Mouse (Mus musculus) heart, embryonic 13.5 days (tissue): ENCODE results near the gene Ank2. TPM values are rescaled to one million over a fixed set of nuclear protein-coding genes. Genes with fewer than 3 reads are reported as not detected.

ENCODE experiments used
- ATAC-seq: fragments of 200-750 bp; cut with Nextera tagmentation; 2 replicates; pipeline ENCODE4 v1.8.0; 2017; ENCODE audit warnings: moderate TSS enrichment; ENCODE audit not compliant: insufficient number of reproducible peaks, low FRiP score, low TSS enrichment; ENCODE audit errors: extremely low read depth
- H3K27ac ChIP-seq: fragments of 300-500 bp; sonication (generic); replicated peaks from 2 replicates; pipeline ENCODE4 v1.5.1; 2015; ENCODE audit warnings: moderate library complexity, mild to moderate bottlenecking, inconsistent platforms
- H3K27me3 ChIP-seq: fragments of 300-500 bp; sonication (generic); replicated peaks from 2 replicates; pipeline ENCODE4 v1.6.1; 2015; ENCODE audit warnings: mild to moderate bottlenecking, inconsistent platforms
- H3K36me3 ChIP-seq: fragments of 300-500 bp; sonication (generic); 2 replicates; pipeline ENCODE4 v1.6.1; 2015; ENCODE audit warnings: mild to moderate bottlenecking, inconsistent platforms
- H3K4me1 ChIP-seq: fragments of 300-500 bp; sonication (generic); 2 replicates; pipeline ENCODE4 v1.6.1; 2015; ENCODE audit warnings: inconsistent platforms
- H3K4me2 ChIP-seq: fragments of 300-500 bp; sonication (generic); 2 replicates; pipeline ENCODE4 v1.6.1; 2015; ENCODE audit warnings: inconsistent platforms, mild to moderate bottlenecking, moderate library complexity
- H3K4me3 ChIP-seq: fragments of 300-500 bp; sonication (generic); 2 replicates; pipeline ENCODE4 v1.5.1; 2015; ENCODE audit warnings: moderate library complexity, mild to moderate bottlenecking, inconsistent platforms
- H3K9ac ChIP-seq: fragments of 300-500 bp; sonication (generic); 2 replicates; pipeline ENCODE4 v1.6.1; 2015; ENCODE audit warnings: inconsistent platforms, mild to moderate bottlenecking, moderate library complexity
- H3K9me3 ChIP-seq: fragments of 300-500 bp; sonication (generic); 2 replicates; pipeline ENCODE4 v1.6.1; 2016; ENCODE audit warnings: inconsistent platforms
- WGBS: fragments of 180-500 bp; shearing (Covaris S2); methylation state at CpG from one replicate; pipeline ENCODE4 v1.1.7; 2015; ENCODE audit warnings: mixed read lengths; 5-methylcytosine and 5-hydroxymethylcytosine counted together
- polyA plus RNA-seq: library from polyadenylated mRNA; unstranded; fragments of >200 nt; fragmentation: Nextera tagmentation; extraction: Ambion mirVana; gene quantifications from 2 replicates; pipeline ENCODE4 v1.2.1, GENCODE M21; 2015

Gene Ank2
- polyA plus RNA-seq, 1 experiment from 2014 or later = 27.6 TPM

- Histone ChIP-seq H3K36me3 (peaks cover 39% of the 10 kb centered on the region), H3K9me3 (no peaks in the 10 kb centered on the region), H3K9ac (no peak overlapping the region), H3K27me3 (no peaks in the 10 kb centered on the region), H3K4me3 (no peak overlapping the region), H3K4me2 (no peak overlapping the region), H3K27ac (no peak overlapping the region), H3K4me1 (peaks cover 10% of the 10 kb centered on the region)
- ATAC-seq = no peak
- 49% methylated on average over 8 of the region's 8 CpGs for WGBS
Measured at GRCm38 (mm10) chr3:127012525-127012924, 486.6 kb downstream of the Ank2 start.

GRCm38 (mm10) chr3:127005898-127006673 lies 493.1 kb downstream of the Ank2 start:
- no peak overlapping the region for H3K4me3 ChIP-seq
- ATAC-seq = no peak
- H3K27me3 ChIP-seq = no peaks in the 10 kb centered on the region
- H3K4me2 ChIP-seq = no peak overlapping the region
- no peak overlapping the region for H3K9ac ChIP-seq
- WGBS = 78% methylated on average over 9 of the region's 9 CpGs
- H3K27ac ChIP-seq = no peak overlapping the region
- H3K9me3 ChIP-seq = no peaks in the 10 kb centered on the region
- H3K4me1 ChIP-seq = no peaks in the 10 kb centered on the region
- H3K36me3 ChIP-seq = peaks cover 28% of the 10 kb centered on the region

- WGBS = 67% methylated on average over 9 of the region's 9 CpGs
- Histone ChIP-seq H3K27ac (no peak overlapping the region), H3K27me3 (no peaks in the 10 kb centered on the region), H3K9me3 (no peaks in the 10 kb centered on the region), H3K4me3 (no peak overlapping the region), H3K9ac (no peak overlapping the region), H3K4me1 (no peaks in the 10 kb centered on the region), H3K4me2 (no peak overlapping the region), H3K36me3 (peaks cover 20% of the 10 kb centered on the region)
- ATAC-seq = no peak
Measured at GRCm38 (mm10) chr3:127004860-127005633, 494.1 kb downstream of the Ank2 start.

- ATAC-seq = no peak
- H3K4me3 ChIP-seq = no peak overlapping the region
- no peaks in the 10 kb centered on the region for H3K27me3 ChIP-seq
- H3K36me3 ChIP-seq = peaks cover 14% of the 10 kb centered on the region
- H3K9me3 ChIP-seq = no peaks in the 10 kb centered on the region
- no peak overlapping the region for H3K9ac ChIP-seq
- H3K27ac ChIP-seq = no peak overlapping the region
- no peak overlapping the region for H3K4me2 ChIP-seq
- 87% methylated on average over 11 of the region's 11 CpGs for WGBS
- H3K4me1 ChIP-seq = no peaks in the 10 kb centered on the region
Measured at GRCm38 (mm10) chr3:127003946-127004345, 495.2 kb downstream of the Ank2 start.

- Histone ChIP-seq H3K27me3 (no peaks in the 10 kb centered on the region), H3K9ac (peak overlapping the region; percentile 45; the same call in 1 of the 2 replicates), H3K27ac (no peak overlapping the region), H3K9me3 (no peaks in the 10 kb centered on the region), H3K4me3 (peak overlapping the region; percentile 36), H3K4me2 (peak overlapping the region; percentile 64), H3K4me1 (peaks cover 15% of the 10 kb centered on the region), H3K36me3 (peaks cover 3% of the 10 kb centered on the region; the same call in 1 of the 2 replicates)
- 14% methylated on average over 8 of the region's 8 CpGs for WGBS
- no peak for ATAC-seq
Measured at GRCm38 (mm10) chr3:126998742-126999112, 500.4 kb downstream of the Ank2 start.

GRCm38 (mm10) chr3:126998008-126998741 lies 501.0 kb downstream of the Ank2 start:
- Histone ChIP-seq H3K9me3 (no peaks in the 10 kb centered on the region), H3K27ac (no peak overlapping the region; the same call in 1 of the 2 replicates), H3K27me3 (no peaks in the 10 kb centered on the region), H3K36me3 (no peaks in the 10 kb centered on the region), H3K4me3 (peak overlapping the region; percentile 36), H3K4me2 (peak overlapping the region; percentile 64), H3K4me1 (peaks cover 15% of the 10 kb centered on the region), H3K9ac (peak overlapping the region; percentile 45)
- WGBS = 25% methylated on average over 12 of the region's 12 CpGs
- ATAC-seq = peak; percentile 19; the same call in 1 of the 2 replicates

GRCm38 (mm10) chr3:126997391-126998007 lies 501.7 kb downstream of the Ank2 start:
- Histone ChIP-seq H3K9me3 (no peaks in the 10 kb centered on the region), H3K4me2 (peak overlapping the region; percentile 64), H3K9ac (peak overlapping the region; percentile 44; the same call in 1 of the 2 replicates), H3K4me3 (peak overlapping the region; percentile 36), H3K36me3 (no peaks in the 10 kb centered on the region), H3K27me3 (no peaks in the 10 kb centered on the region), H3K27ac (no peak overlapping the region), H3K4me1 (peaks cover 15% of the 10 kb centered on the region)
- ATAC-seq = no peak
- 19% methylated on average over 17 of the region's 17 CpGs for WGBS

GRCm38 (mm10) chr3:126996721-126997120 lies 502.4 kb downstream of the Ank2 start:
- no peak overlapping the region for H3K27ac ChIP-seq
- H3K4me2 ChIP-seq = no peak overlapping the region
- no peak for ATAC-seq

GRCm38 (mm10) chr3:126995970-126996369 lies 503.2 kb downstream of the Ank2 start:
- Histone ChIP-seq H3K4me1 (peaks cover 15% of the 10 kb centered on the region), H3K36me3 (no peaks in the 10 kb centered on the region), H3K27me3 (no peaks in the 10 kb centered on the region), H3K27ac (no peak overlapping the region), H3K9ac (no peak overlapping the region), H3K4me3 (no peak overlapping the region), H3K9me3 (no peaks in the 10 kb centered on the region), H3K4me2 (no peak overlapping the region)
- ATAC-seq = no peak
- 70% methylated on average over 4 of the region's 4 CpGs for WGBS

More at GRCm38 (mm10) chr3:126996721-126997120, 502.4 kb downstream of the Ank2 start:
- Histone ChIP-seq H3K27me3 (no peaks in the 10 kb centered on the region), H3K9me3 (no peaks in the 10 kb centered on the region), H3K36me3 (no peaks in the 10 kb centered on the region), H3K4me1 (peaks cover 15% of the 10 kb centered on the region), H3K9ac (no peak overlapping the region), H3K4me3 (no peak overlapping the region)
- WGBS = 77% methylated on average over 8 of the region's 8 CpGs

- WGBS = 66% methylated on average over 7 of the region's 7 CpGs
- no peak overlapping the region for H3K4me2 ChIP-seq
- no peak for ATAC-seq
- H3K27ac ChIP-seq = no peak overlapping the region
- H3K9ac ChIP-seq = no peak overlapping the region
- H3K4me1 ChIP-seq = peaks cover 15% of the 10 kb centered on the region
- no peaks in the 10 kb centered on the region for H3K27me3 ChIP-seq
- H3K4me3 ChIP-seq = no peak overlapping the region
- no peaks in the 10 kb centered on the region for H3K36me3 ChIP-seq
- H3K9me3 ChIP-seq = no peaks in the 10 kb centered on the region
Measured at GRCm38 (mm10) chr3:126994149-126994548, 505.0 kb downstream of the Ank2 start.

GRCm38 (mm10) chr3:126989936-126990335 lies 509.2 kb downstream of the Ank2 start:
- Histone ChIP-seq H3K4me2 (no peak overlapping the region), H3K4me3 (no peak overlapping the region), H3K27ac (no peak overlapping the region), H3K9me3 (no peaks in the 10 kb centered on the region), H3K4me1 (0 out of 2 replicates have a peak, but pooled peaks cover 4% of the 10 kb centered on the region), H3K9ac (no peak overlapping the region), H3K27me3 (no peaks in the 10 kb centered on the region), H3K36me3 (no peaks in the 10 kb centered on the region)
- 56% methylated on average over 3 of the region's 3 CpGs for WGBS
- ATAC-seq = no peak
